Comparison of ENCODE assay signal across 15 mouse cellular contexts in genomic region chr8:65603241-65603640, GRCm38 (mm10). TPM values are rescaled to one million over a fixed set of nuclear protein-coding genes. Genes with fewer than 3 reads are reported as not detected.
A peak's percentile ranks its signal among the peaks of the same experiment; 100 is the strongest.
DNase-seq lines count a peak whose midpoint lies in the region; ATAC-seq and TF ChIP-seq lines count a peak whose summit lies in the region.
"Had no signal": no experiment of that assay in that cellular context is flagged by ENCODE, and none has a peak within 500 bp of the region (broad histone marks: within the 10 kb centered on the region; RNA-seq: fewer than 3 reads in every experiment).

No protein-coding gene starts in this region.

- TF ChIP-seq CTCF in stomach, postnatal 0 days (IDR thresholded peaks at IDR 0.05; ENCODE audit: low read depth) = no peak

- H3K27ac ChIP-seq in embryonic facial prominence, embryonic 11.5 days (replicated peaks; ENCODE audit: low read depth, low read length) = no peak overlapping the region
- no peak overlapping the region for H3K27ac ChIP-seq in stomach, postnatal 0 days (replicated peaks)
- H3K27ac ChIP-seq: embryonic facial prominence, embryonic 15.5 days had no signal

- peak; percentile 12 for DNase-seq in heart, postnatal 4 days
- no peak for DNase-seq in heart, postnatal 36 days
- peak; percentile 48 for DNase-seq in testis, postnatal 10 days (ENCODE audit: low spot score)
- no peak for DNase-seq in testis, postnatal 14 days (ENCODE audit: low spot score)
- peak; percentile 66 for DNase-seq in embryonic facial prominence, embryonic 11.5 days (ENCODE audit: low spot score)
- DNase-seq in stomach, postnatal 0 days (ENCODE audit: low spot score) = peak; percentile 25
- no peak for DNase-seq in ovary, adult 18-20 months (ENCODE audit: low spot score)
- no peak for DNase-seq in thymus, postnatal 36 days
- DNase-seq: B cell, adult 2 months; cerebellum, adult 9-11 months; liver had no signal

- WGBS in embryonic facial prominence, embryonic 11.5 days = 52% methylated on average over 2 of the region's 2 CpGs
- whole genome bisulfite sequencing in stomach, postnatal 0 days = 51% methylated on average over 2 of the region's 2 CpGs

- H3K27me3 ChIP-seq in embryonic facial prominence, embryonic 11.5 days (ENCODE audit: control insufficient read depth, insufficient read depth, low read length) = no peaks in the 10 kb centered on the region
- no peaks in the 10 kb centered on the region for H3K27me3 ChIP-seq in stomach, postnatal 0 days (ENCODE audit: control insufficient read depth, insufficient read depth, low read length)
- H3K27me3 ChIP-seq: embryonic facial prominence, embryonic 15.5 days; megakaryocyte, embryonic 14.5 days had no signal

- no peak overlapping the region for H3K4me2 ChIP-seq in embryonic facial prominence, embryonic 11.5 days (ENCODE audit: low read depth, low read length)
- H3K4me2 ChIP-seq in stomach, postnatal 0 days (replicated peaks; ENCODE audit: low read depth) = no peak overlapping the region
- H3K4me2 ChIP-seq: embryonic facial prominence, embryonic 15.5 days had no signal

- H3K4me3 ChIP-seq in embryonic facial prominence, embryonic 11.5 days (ENCODE audit: low read depth, low read length) = no peak overlapping the region
- H3K4me3 ChIP-seq in stomach, postnatal 0 days (ENCODE audit: low read depth, low read length) = no peak overlapping the region
- H3K4me3 ChIP-seq: embryonic facial prominence, embryonic 15.5 days; megakaryocyte, embryonic 14.5 days had no signal

- H3K9me3 ChIP-seq in embryonic facial prominence, embryonic 11.5 days (replicated peaks; ENCODE audit: control insufficient read depth, low read length) = no peaks in the 10 kb centered on the region
- no peaks in the 10 kb centered on the region for H3K9me3 ChIP-seq in stomach, postnatal 0 days (ENCODE audit: control insufficient read depth, low read length)
- H3K9me3 ChIP-seq: embryonic facial prominence, embryonic 15.5 days had no signal

- ATAC-seq in embryonic facial prominence, embryonic 11.5 days (replicated peaks; ENCODE audit: insufficient number of reproducible peaks, low FRiP score, low TSS enrichment, low read depth) = no peak
- ATAC-seq in stomach, postnatal 0 days (ENCODE audit: low FRiP score, low TSS enrichment) = no peak
- ATAC-seq: forebrain, embryonic 14.5 days; intestine, postnatal 0 days had no signal

- H3K4me1 ChIP-seq in embryonic facial prominence, embryonic 11.5 days (ENCODE audit: control insufficient read depth, insufficient read depth, low read length) = no peaks in the 10 kb centered on the region
- H3K4me1 ChIP-seq in stomach, postnatal 0 days (replicated peaks; ENCODE audit: control insufficient read depth, insufficient read depth) = no peaks in the 10 kb centered on the region
- H3K4me1 ChIP-seq: embryonic facial prominence, embryonic 15.5 days; megakaryocyte, embryonic 14.5 days had no signal

- H3K36me3 ChIP-seq in embryonic facial prominence, embryonic 11.5 days (replicated peaks; ENCODE audit: control insufficient read depth, insufficient read depth, low read depth, low read length) = no peaks in the 10 kb centered on the region
- no peaks in the 10 kb centered on the region for H3K36me3 ChIP-seq in stomach, postnatal 0 days (ENCODE audit: control insufficient read depth, insufficient read depth, low read length)
- H3K36me3 ChIP-seq: embryonic facial prominence, embryonic 15.5 days had no signal

- no peak overlapping the region for H3K9ac ChIP-seq in embryonic facial prominence, embryonic 11.5 days (replicated peaks; ENCODE audit: low read length)
- H3K9ac ChIP-seq in stomach, postnatal 0 days (ENCODE audit: low read length) = no peak overlapping the region
- H3K9ac ChIP-seq: embryonic facial prominence, embryonic 15.5 days had no signal

- intact Hi-C loops in heart, postnatal 36 days (cut with DNase I) = no loop called here

- no peak for TF ChIP-seq EP300 in stomach, postnatal 0 days (optimal IDR thresholded peaks at IDR 0.05)

RNA-seq across cellular contexts. Expression of gene March1, which starts 14.5 kb away (rescaled TPM):
- under 1 TPM; 0.50 to 0.52 TPM for total RNA-seq in heart, postnatal 4 days (2021)
- 1 to 10 TPM; 1.2 to 2.3 TPM for total RNA-seq in heart, postnatal 36 days (2021)
- 0.70 and 1.0 TPM in 2 replicates for polyA plus RNA-seq in embryonic facial prominence, embryonic 11.5 days (2014; fragmentation: Nextera tagmentation; extraction: Ambion mirVana)
- polyA plus RNA-seq in stomach, postnatal 0 days (2015; fragmentation: Nextera tagmentation; extraction: Ambion mirVana) = 0.50 and 0.54 TPM in 2 replicates

Comparison
In these comparisons a context has a peak if more than half of its experiments do, and no peak if none do; other contexts are left out.
1. DNase-seq: peak in heart, postnatal 4 days (single experiment), testis, postnatal 10 days (single experiment), embryonic facial prominence, embryonic 11.5 days (single experiment) and stomach, postnatal 0 days (single experiment); none in heart, postnatal 36 days (0 of 2), testis, postnatal 14 days (single experiment), ovary, adult 18-20 months (single experiment) and thymus, postnatal 36 days (0 of 2).